Mouse (Mus musculus) lung, postnatal 0 days (tissue): ENCODE results near the gene Stag3.

Experiments used
- CTCF ChIP-seq: IDR thresholded peaks from 2 replicates; pipeline ENCODE4 v1.5.1; 2016; ENCODE audit warnings: antibody characterized with exemption, mild to moderate bottlenecking
- EP300 ChIP-seq: IDR thresholded peaks from 2 replicates; pipeline ENCODE4 v1.6.1; 2016; ENCODE audit warnings: antibody characterized with exemption, mild to moderate bottlenecking, control low read depth

- TF ChIP-seq CTCF (no peak), EP300 (no peak)
Measured at GRCm38 (mm10) chr5:138291638-138292037, 11.6 kb downstream of the Stag3 start.
